Mouse (Mus musculus): ENCODE measurements around the gene H13. TPM values are rescaled to one million over a fixed set of nuclear protein-coding genes. Genes with fewer than 3 reads are reported as not detected.

H13 gene
- polyA plus RNA-seq, 1 experiment from 2014 or later: 131 TPM

DNA sequence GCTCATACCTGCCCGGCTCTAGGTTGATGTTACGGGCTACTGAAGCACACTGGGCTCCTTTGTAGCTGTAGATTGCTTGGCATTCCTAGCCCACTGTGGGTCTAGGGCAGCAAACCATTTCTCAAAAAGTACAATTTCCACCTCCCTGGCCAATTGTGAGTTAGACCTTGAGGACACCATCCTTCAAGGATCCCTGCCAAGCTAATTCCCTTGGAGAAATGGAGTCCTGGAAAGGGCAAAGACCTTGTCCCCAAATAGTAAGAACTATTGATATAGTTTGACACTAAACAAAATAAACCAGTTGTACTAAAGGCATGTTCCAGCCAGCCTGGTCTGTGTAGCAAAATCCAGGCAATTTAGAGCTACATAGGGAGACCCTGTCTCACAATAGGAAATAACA lies 69.1 kb downstream of the H13 start:
- H3K27ac ChIP-seq: peak overlapping the region; percentile 22; the same call in 1 of the 2 replicates
- peaks cover 15% of the 10 kb centered on the region for H3K27me3 ChIP-seq
- H3K9me3 ChIP-seq (replicated peaks): no peaks in the 10 kb centered on the region
- no peak for ATAC-seq
- peak overlapping the region; percentile 92 for H3K4me2 ChIP-seq
- H3K4me1 ChIP-seq: peaks cover 67% of the 10 kb centered on the region
- peak overlapping the region; percentile 70; the same call in 1 of the 2 replicates for H3K9ac ChIP-seq
- 0 out of 2 replicates have a peak overlapping the region, but pooled peaks have one; percentile 6 for H3K4me3 ChIP-seq
- no peaks in the 10 kb centered on the region for H3K36me3 ChIP-seq (ENCODE audit: poor library complexity, severe bottlenecking)
- 79% methylated on average over 2 of the region's 2 CpGs for WGBS

DNA sequence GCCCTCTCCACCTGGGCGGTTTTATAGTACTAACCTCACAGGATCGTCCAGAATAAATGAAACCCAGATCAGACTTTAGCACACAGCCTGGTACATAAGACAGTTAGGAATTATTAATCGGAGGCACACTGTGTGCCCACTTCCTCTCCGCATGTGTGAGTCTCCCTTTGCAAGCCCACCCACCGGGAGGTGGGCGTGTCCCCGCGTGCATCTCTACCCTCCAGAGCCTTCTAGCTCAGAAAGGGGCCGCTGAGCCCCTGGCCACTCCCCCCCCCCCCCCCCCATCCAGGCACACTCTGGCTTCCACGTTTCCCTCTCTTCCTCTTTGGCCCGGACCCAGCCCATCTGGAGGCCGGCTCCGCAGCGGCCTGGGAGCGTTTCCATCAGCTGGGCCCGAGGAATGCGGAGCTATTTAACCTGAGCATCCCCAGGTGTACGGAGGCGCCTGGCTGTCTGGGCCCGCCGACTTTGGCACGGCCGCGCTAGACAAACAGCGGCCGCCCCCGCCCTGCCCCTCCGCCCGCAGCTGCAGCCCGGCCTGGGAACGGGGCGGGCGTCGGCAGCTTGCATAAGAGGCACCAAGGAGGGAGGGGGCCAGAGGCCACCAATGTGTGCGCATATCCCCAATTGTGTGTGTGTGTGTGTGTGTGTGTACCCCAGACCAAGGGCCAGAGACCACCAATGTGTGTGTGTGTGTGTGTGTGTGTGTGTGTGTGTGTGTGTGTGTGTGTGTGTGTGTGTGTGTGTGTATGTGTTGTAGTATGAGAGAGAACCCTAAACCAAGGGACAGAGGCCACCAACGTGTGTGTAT lies 70.0 kb downstream of the H13 start:
- H3K27me3 ChIP-seq: peaks cover 15% of the 10 kb centered on the region
- ATAC-seq: no peak; the same call in 1 of the 2 replicates
- WGBS: 2% methylated on average over 32 of the region's 36 CpGs
- peak overlapping the region; percentile 92 for H3K4me2 ChIP-seq
- no peak overlapping the region for H3K27ac ChIP-seq
- H3K9ac ChIP-seq: peak overlapping the region; percentile 62
- H3K4me1 ChIP-seq: peaks cover 65% of the 10 kb centered on the region
- H3K36me3 ChIP-seq (ENCODE audit: poor library complexity, severe bottlenecking): no peaks in the 10 kb centered on the region
- H3K4me3 ChIP-seq: peak overlapping the region; percentile 39
- H3K9me3 ChIP-seq (replicated peaks): no peaks in the 10 kb centered on the region

DNA sequence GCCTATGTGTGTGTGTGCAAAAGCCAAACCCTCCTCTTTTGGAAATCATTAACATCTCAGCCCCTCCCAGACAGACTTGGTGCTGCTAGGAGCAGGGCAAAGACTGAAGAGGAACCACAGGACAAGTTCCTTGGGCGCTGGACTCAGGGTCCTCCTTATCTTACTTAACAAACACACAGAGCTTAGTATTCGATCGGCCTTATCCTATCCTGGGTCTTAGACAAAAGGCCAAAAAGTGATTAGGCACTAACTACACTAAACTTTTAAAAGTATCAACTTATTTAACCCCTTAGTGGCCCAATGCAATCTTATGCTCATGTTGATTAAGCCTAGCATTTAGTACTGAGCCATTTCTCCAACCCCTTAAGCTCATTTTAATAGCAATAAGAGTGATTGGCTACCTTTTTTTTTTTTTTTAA lies 70.6 kb downstream of the H13 start:
- 19% methylated on average over 3 of the region's 3 CpGs for WGBS
- no peak for ATAC-seq
- peaks cover 59% of the 10 kb centered on the region for H3K4me1 ChIP-seq
- no peaks in the 10 kb centered on the region for H3K9me3 ChIP-seq (replicated peaks)
- H3K27me3 ChIP-seq: peaks cover 15% of the 10 kb centered on the region
- peak overlapping the region; percentile 92 for H3K4me2 ChIP-seq
- no peaks in the 10 kb centered on the region for H3K36me3 ChIP-seq (ENCODE audit: poor library complexity, severe bottlenecking)
- H3K9ac ChIP-seq: no peak overlapping the region
- H3K4me3 ChIP-seq: no peak overlapping the region
- no peak overlapping the region for H3K27ac ChIP-seq

DNA sequence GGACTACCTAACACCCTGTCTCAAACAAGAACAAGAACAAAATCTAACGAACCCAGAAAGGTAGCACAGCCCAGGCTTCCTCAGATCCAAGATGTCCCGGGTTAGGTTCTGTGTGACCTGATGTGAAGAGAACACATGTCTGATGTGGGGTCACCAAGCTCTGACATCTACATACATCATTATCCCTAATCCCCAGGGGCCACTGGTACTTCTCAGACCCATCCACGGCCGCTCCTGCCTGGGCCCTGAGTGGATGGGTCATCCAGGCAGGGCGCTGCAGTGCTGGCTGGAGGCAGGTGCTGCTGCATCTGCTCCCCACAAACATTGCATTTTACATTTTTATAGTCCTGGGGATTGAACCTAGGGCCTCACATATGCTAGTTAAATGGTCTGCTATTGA lies 71.2 kb downstream of the H13 start:
- no peak overlapping the region for H3K9ac ChIP-seq
- no peak overlapping the region for H3K27ac ChIP-seq
- H3K4me3 ChIP-seq: no peak overlapping the region
- peaks cover 54% of the 10 kb centered on the region for H3K4me1 ChIP-seq
- no peak for ATAC-seq
- no peak overlapping the region for H3K4me2 ChIP-seq
- H3K9me3 ChIP-seq (replicated peaks): no peaks in the 10 kb centered on the region
- no peaks in the 10 kb centered on the region for H3K36me3 ChIP-seq (ENCODE audit: poor library complexity, severe bottlenecking)
- WGBS: 79% methylated on average over 5 of the region's 5 CpGs
- H3K27me3 ChIP-seq: peaks cover 15% of the 10 kb centered on the region

DNA sequence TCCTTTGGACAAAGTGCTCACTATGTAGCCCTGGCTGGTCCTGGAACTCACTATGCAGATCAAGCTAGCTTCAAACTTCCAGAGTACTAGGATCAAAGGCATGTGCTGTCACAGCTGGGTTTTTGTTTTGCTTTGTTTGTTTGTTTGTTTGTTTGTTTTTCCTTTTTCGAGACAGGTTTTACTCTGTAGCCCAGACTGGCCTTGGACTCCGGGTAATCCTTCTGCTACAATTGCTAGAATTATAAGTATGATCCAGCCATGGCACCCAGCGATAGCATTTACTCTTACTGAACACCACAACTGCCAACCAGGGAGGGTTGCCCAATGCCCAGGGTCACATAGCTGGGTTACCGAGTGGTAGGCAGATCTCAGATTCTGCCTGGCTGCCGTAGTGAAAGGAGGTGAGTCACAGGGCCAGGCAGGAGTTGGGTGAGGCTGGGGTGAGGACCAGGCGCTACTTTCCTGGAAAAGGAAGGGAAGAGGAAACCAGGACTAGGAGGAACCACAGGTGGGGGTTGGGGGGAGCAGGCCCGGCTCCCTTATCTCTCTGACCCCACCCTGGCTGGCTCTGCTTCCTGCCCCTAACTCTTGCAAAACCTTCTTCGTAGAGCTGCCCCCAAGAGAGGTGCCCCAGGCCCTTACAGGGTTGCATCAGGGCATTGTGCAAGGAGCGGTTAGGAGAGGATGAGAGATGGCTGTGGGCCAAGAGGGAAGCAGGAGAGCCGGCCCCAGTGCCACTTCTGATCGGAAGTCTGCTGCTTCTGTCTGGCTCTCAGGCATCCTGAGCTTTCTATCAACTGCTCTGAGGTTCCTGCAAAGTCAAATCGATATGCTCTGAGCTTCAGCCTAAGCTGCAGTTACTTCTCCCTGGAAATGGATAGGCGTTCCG lies 72.1 kb downstream of the H13 start:
- peak overlapping the region; percentile 20; the same call in 1 of the 2 replicates for H3K4me2 ChIP-seq
- H3K4me1 ChIP-seq: peaks cover 45% of the 10 kb centered on the region
- peaks cover 15% of the 10 kb centered on the region for H3K27me3 ChIP-seq
- peak; percentile 27; the same call in 1 of the 2 replicates for ATAC-seq
- 0 out of 2 replicates have a peak overlapping the region, but pooled peaks have one; percentile 21 for H3K27ac ChIP-seq
- no peaks in the 10 kb centered on the region for H3K36me3 ChIP-seq (ENCODE audit: poor library complexity, severe bottlenecking)
- H3K9ac ChIP-seq: peak overlapping the region; percentile 30; the same call in 1 of the 2 replicates
- H3K9me3 ChIP-seq (replicated peaks): no peaks in the 10 kb centered on the region
- 50% methylated on average over 14 of the region's 14 CpGs for WGBS
- no peak overlapping the region for H3K4me3 ChIP-seq

DNA sequence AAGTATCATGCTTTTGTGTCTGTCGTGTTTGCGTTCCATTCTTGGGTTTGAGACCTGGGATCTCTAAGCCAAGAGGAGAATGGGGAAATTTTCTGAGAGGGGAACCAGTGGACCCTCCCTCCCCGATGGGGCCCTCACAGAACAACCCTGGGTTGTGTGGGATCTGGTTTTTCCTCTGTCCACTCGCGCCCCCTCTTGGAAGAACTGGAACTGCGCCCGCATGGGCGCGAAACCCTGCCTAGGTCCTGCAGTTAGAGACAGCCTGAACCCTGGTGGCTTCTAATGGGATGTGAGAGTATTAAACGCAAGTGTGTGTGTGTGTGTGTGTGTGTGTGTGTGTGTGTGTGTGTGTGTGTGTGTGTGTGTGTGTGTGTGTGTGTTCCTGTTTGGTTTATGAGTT lies 73.2 kb downstream of the H13 start:
- H3K4me2 ChIP-seq: no peak overlapping the region
- 27% methylated on average over 10 of the region's 10 CpGs for WGBS

DNA sequence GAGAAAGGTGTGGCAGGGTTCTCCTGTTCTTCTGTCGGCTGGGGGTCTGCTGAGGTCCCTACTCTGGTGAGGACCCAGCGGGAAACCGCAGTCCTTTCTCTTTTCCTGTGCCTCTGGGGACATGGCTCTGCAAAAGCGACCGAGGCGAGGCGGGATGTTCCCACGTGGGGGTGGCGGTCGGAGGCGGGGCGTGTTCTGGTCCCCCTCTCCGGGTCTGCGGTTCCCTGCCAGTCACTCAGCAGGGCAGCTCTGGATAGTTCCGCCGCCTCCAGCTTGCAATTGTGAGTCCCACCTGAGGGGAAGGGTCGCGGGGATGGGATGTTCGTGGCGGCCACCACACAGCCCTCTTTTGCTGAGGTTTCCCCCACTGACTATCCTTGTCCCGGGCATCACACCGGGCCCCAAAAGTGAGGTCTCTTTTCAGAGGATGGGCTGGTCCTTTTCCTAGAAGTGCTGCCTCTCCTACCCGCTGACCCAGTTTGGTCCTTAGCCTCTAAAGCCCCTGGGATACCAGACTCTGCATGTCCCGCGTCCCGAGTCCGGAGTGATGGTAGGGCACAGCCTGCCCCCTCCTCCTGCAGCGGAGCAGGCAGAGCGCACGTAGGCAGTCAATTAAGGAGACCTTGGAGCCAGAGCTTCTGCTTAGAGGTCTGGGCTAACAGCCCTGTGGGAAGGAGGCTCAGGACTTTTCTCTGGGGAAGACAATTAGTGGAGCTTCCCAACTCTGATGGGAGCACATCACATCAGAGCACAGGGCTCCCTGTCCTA lies 84.9 kb downstream of the H13 start, which contains the start of gene Cox4i2:
Gene Cox4i2, plus strand, starts transcription at position 230 of the 768 bp plus-strand sequence.
- no peaks in the 10 kb centered on the region for H3K9me3 ChIP-seq (replicated peaks)
- no peak; the same call in 1 of the 2 replicates for ATAC-seq
- H3K27ac ChIP-seq: no peak within 1 kb of the TSS
- H3K4me3 ChIP-seq: peak within 1 kb of the TSS; percentile 20
- H3K27me3 ChIP-seq: 0 out of 2 replicates have a peak, but pooled peaks cover 10% of the 10 kb centered on the region
- peak within 1 kb of the TSS; percentile 31 for H3K9ac ChIP-seq
- peaks cover 12% of the 10 kb centered on the region for H3K4me1 ChIP-seq
- H3K36me3 ChIP-seq (ENCODE audit: poor library complexity, severe bottlenecking): no peaks in the 10 kb centered on the region
- H3K4me2 ChIP-seq: peak within 1 kb of the TSS; percentile 54
- 1% methylated on average over 30 of the region's 30 CpGs for WGBS

More for the DNA sequence above, 73.2 kb downstream of the H13 start:
- Histone ChIP-seq H3K27me3 (peaks cover 13% of the 10 kb centered on the region), H3K9ac (no peak overlapping the region), H3K4me3 (no peak overlapping the region), H3K27ac (no peak overlapping the region), H3K9me3 (replicated peaks) (no peaks in the 10 kb centered on the region), H3K4me1 (peaks cover 35% of the 10 kb centered on the region), H3K36me3 (ENCODE audit: poor library complexity, severe bottlenecking) (no peaks in the 10 kb centered on the region)
- peak; percentile 60 for ATAC-seq

DNA sequence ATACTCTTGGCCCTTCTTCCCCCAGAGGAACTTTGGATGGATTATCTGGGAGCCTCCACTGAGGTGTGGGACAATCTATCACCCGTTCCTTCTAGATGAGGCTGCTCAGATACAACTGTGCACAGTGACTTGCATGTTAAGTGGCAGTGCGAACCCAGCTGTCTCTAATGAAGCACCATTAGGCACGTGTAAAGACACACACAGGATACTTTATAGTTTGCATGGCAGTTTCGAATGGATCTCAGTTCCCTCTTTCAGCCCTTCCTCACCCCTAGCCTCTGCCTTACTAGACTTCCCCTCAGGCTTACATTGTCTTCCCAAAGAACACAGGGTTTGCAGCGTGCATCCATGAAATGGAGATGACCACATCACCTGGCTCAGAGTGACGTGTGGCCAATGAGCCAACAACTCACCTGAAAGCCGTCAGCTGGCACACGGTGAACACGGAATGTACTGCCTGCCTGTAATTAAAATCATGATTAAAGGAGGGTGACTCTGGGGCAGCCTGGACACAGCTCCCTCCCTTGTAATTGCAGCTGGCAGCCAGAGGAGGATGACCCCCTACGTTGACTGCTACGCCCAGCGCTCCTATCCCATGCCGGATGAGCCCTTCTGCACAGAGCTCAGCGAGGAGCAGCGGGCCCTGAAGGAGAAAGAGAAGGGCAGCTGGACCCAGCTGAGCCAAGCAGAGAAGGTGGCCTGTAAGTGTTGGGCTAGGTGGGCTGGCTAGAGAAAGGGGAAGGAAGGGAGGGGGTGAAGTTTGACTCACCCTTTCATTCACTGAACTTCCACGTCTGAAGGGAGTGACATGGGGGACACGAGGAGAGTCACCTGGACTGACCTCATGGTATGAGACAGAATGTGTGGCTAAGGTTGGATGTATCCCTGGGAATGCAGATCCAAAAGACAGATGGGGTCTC lies 87.5 kb downstream of the H13 start:
- 0 out of 2 replicates have a peak, but pooled peaks cover 5% of the 10 kb centered on the region for H3K27me3 ChIP-seq
- no peak for ATAC-seq
- no peaks in the 10 kb centered on the region for H3K36me3 ChIP-seq (ENCODE audit: poor library complexity, severe bottlenecking)
- no peak overlapping the region for H3K4me2 ChIP-seq
- no peak overlapping the region for H3K27ac ChIP-seq
- WGBS: 67% methylated on average over 17 of the region's 17 CpGs
- no peaks in the 10 kb centered on the region for H3K9me3 ChIP-seq (replicated peaks)
- no peak overlapping the region for H3K9ac ChIP-seq
- H3K4me1 ChIP-seq: peaks cover 12% of the 10 kb centered on the region
- H3K4me3 ChIP-seq: no peak overlapping the region

DNA sequence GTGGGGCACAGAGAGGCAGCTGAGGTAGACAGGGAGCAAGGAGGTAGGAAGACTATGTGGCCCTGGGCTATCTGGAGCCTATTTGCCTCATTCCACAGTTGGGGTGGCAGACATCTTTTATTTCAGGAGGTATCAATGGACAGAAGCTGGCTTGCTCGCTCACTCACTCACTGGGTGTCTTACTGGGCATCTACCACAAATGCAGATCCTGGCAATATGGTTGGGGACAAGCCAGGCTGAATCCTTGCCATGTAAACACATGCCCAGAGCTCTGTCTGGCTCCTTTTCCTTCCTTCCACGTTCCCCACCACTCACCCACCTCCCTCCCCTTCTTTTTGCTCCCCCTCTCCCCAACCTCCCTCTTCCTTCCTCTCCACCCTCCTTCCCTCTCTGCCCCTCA lies 88.2 kb downstream of the H13 start:
- Histone ChIP-seq H3K9ac (no peak overlapping the region), H3K4me3 (no peak overlapping the region), H3K9me3 (replicated peaks) (no peaks in the 10 kb centered on the region), H3K4me2 (no peak overlapping the region), H3K4me1 (peaks cover 12% of the 10 kb centered on the region), H3K27me3 (0 out of 2 replicates have a peak, but pooled peaks cover 5% of the 10 kb centered on the region), H3K36me3 (ENCODE audit: poor library complexity, severe bottlenecking) (no peaks in the 10 kb centered on the region), H3K27ac (no peak overlapping the region)
- 44% methylated on average over 2 of the region's 2 CpGs for WGBS
- peak; percentile 8; the same call in 1 of the 2 replicates for ATAC-seq

Measured in forebrain, embryonic 13.5 days (tissue).